Mouse (Mus musculus): ENCODE results near the gene Kif1b. TPM values are rescaled to one million over a fixed set of nuclear protein-coding genes. Genes with fewer than 3 reads are reported as not detected.

The Kif1b gene
- total and polyA plus RNA-seq, 3 experiments = 8.8 to 20.2 (median 16.3) TPM

- no peak overlapping the region for H3K9ac ChIP-seq (ENCODE audit: control insufficient read depth, low read depth, low read length, poor library complexity, severe bottlenecking)
- no peak overlapping the region for H3K27ac ChIP-seq (ENCODE audit: control insufficient read depth, low read depth, low read length)
These were observed 134.8 kb downstream of the Kif1b start for GRCm38 (mm10) chr4:149172666-149173065.

GRCm38 (mm10) chr4:149172083-149172482, 135.4 kb downstream of the Kif1b start:
- TF ChIP-seq RAD21 (IDR thresholded peaks at IDR 0.05; ENCODE audit: low read depth, low read length) (no peak), MAFK (IDR thresholded peaks at IDR 0.05; ENCODE audit: borderline replicate concordance, low read depth, low read length) (no peak), KAT2A (conservative IDR thresholded peaks at IDR 0.05; ENCODE audit: low read depth, low read length) (no peak), ETS1 (IDR thresholded peaks at IDR 0.05; ENCODE audit: low read depth, low read length) (no peak), UBTF (IDR thresholded peaks at IDR 0.05; ENCODE audit: borderline replicate concordance, insufficient read depth, low read depth, low read length) (no peak), TAL1 (IDR thresholded peaks at IDR 0.05; ENCODE audit: low read length) (no peak), RCOR1 (IDR thresholded peaks at IDR 0.05; ENCODE audit: low read depth, low read length) (no peak), ZMIZ1 (IDR thresholded peaks at IDR 0.05; ENCODE audit: low read depth, low read length) (no peak), CHD1 (IDR thresholded peaks at IDR 0.05; ENCODE audit: low read depth, low read length) (no peak), TBP (IDR thresholded peaks at IDR 0.05; ENCODE audit: low read depth, low read length) (no peak), MEF2A (IDR thresholded peaks at IDR 0.05; ENCODE audit: extremely low read depth, insufficient replicate concordance, low read depth, low read length, poor library complexity, severe bottlenecking) (no peak)
- H3K9me3 ChIP-seq (replicated peaks; ENCODE audit: insufficient read depth, low read length) = no peaks in the 10 kb centered on the region
- no peak overlapping the region for H3K27ac ChIP-seq (ENCODE audit: control insufficient read depth, low read depth, low read length)
- no peak for DNase-seq (ENCODE audit: low read depth, low spot score)
- H3K36me3 ChIP-seq (ENCODE audit: control insufficient read depth in 1 of 2, insufficient read depth in 2 of 2, low read length in 2 of 2) = peaks cover 0 to 18% of the 10 kb centered on the region in 2 experiments; a peak in 2 of 4 replicates
- no peaks in the 10 kb centered on the region for H3K27me3 ChIP-seq (ENCODE audit: control insufficient read depth in 1 of 2, insufficient read depth in 2 of 2, low read length in 2 of 2)
- peaks cover 7 to 17% of the 10 kb centered on the region in 2 experiments for H3K4me1 ChIP-seq (ENCODE audit: control insufficient read depth in 1 of 2, insufficient read depth in 2 of 2, low read length in 2 of 2)
- H3K4me3 ChIP-seq (ENCODE audit: control insufficient read depth in 1 of 2, insufficient read depth in 1 of 2, low read depth in 2 of 2, low read length in 2 of 2) = no peak overlapping the region
- H3K79me2 ChIP-seq (ENCODE audit: control insufficient read depth, insufficient read depth, low read length, poor library complexity) = no peaks in the 10 kb centered on the region; the same call in 1 of the 2 replicates
- H3K9ac ChIP-seq (ENCODE audit: control insufficient read depth, low read depth, low read length, poor library complexity, severe bottlenecking) = no peak overlapping the region

More at GRCm38 (mm10) chr4:149172666-149173065, 134.8 kb downstream of the Kif1b start:
- Histone ChIP-seq H3K4me1 (ENCODE audit: control insufficient read depth in 1 of 2, insufficient read depth in 2 of 2, low read length in 2 of 2) (peaks cover 7 to 17% of the 10 kb centered on the region in 2 experiments), H3K79me2 (ENCODE audit: control insufficient read depth, insufficient read depth, low read length, poor library complexity) (no peaks in the 10 kb centered on the region), H3K4me3 (ENCODE audit: control insufficient read depth in 1 of 2, insufficient read depth in 1 of 2, low read depth in 2 of 2, low read length in 2 of 2) (no peak overlapping the region), H3K9me3 (replicated peaks; ENCODE audit: insufficient read depth, low read length) (no peaks in the 10 kb centered on the region), H3K27me3 (ENCODE audit: control insufficient read depth in 1 of 2, insufficient read depth in 2 of 2, low read length in 2 of 2) (no peaks in the 10 kb centered on the region), H3K36me3 (ENCODE audit: control insufficient read depth in 1 of 2, insufficient read depth in 2 of 2, low read length in 2 of 2) (peaks cover 0 to 18% of the 10 kb centered on the region in 2 experiments; a peak in 2 of 4 replicates)
- TF ChIP-seq CHD1 (IDR thresholded peaks at IDR 0.05; ENCODE audit: low read depth, low read length) (no peak), NELFE (IDR thresholded peaks at IDR 0.05; ENCODE audit: low read depth, low read length) (no peak), MAFK (IDR thresholded peaks at IDR 0.05; ENCODE audit: borderline replicate concordance, low read depth, low read length) (no peak), GABPA (IDR thresholded peaks at IDR 0.05; ENCODE audit: low read depth, low read length) (no peak), CTCF (IDR thresholded peaks at IDR 0.05 in 2 of 3, conservative IDR thresholded peaks at IDR 0.05 in 1 of 3; ENCODE audit: control insufficient read depth in 1 of 3, insufficient read depth in 1 of 3, low read depth in 2 of 3, low read length in 3 of 3, poor library complexity in 1 of 3, severe bottlenecking in 1 of 3) (no peak), UBTF (IDR thresholded peaks at IDR 0.05; ENCODE audit: borderline replicate concordance, insufficient read depth, low read depth, low read length) (no peak), USF1 (IDR thresholded peaks at IDR 0.05; ENCODE audit: low read depth, low read length) (no peak), TBP (IDR thresholded peaks at IDR 0.05; ENCODE audit: low read depth, low read length) (no peak), NRF1 (IDR thresholded peaks at IDR 0.05; ENCODE audit: insufficient read depth, low read depth, low read length, poor library complexity, severe bottlenecking) (no peak), HCFC1 (IDR thresholded peaks at IDR 0.05; ENCODE audit: low read depth, low read length) (no peak), POLR2A (IDR thresholded peaks at IDR 0.05; ENCODE audit: control insufficient read depth in 1 of 2, insufficient read depth in 1 of 2, low read depth in 1 of 2, low read length in 2 of 2, poor library complexity in 1 of 2) (no peak), CHD2 (IDR thresholded peaks at IDR 0.05; ENCODE audit: low read length) (no peak), POLR2AphosphoS5 (IDR thresholded peaks at IDR 0.05; ENCODE audit: borderline replicate concordance, low read depth, low read length) (no peak), ZC3H11A (IDR thresholded peaks at IDR 0.05; ENCODE audit: low read depth, low read length) (no peak), SIN3A (IDR thresholded peaks at IDR 0.05; ENCODE audit: low read length) (no peak), ZMIZ1 (IDR thresholded peaks at IDR 0.05; ENCODE audit: low read depth, low read length) (no peak), RCOR1 (IDR thresholded peaks at IDR 0.05; ENCODE audit: low read depth, low read length) (no peak), EP300 (IDR thresholded peaks at IDR 0.05; ENCODE audit: low read depth in 1 of 2, low read length in 2 of 2) (no peak)
- DNase-seq (ENCODE audit: low read depth, low spot score) = no peak
